Mouse (Mus musculus) ES-E14 (cell line): ENCODE data around the gene Gm20671. TPM values are rescaled to one million over a fixed set of nuclear protein-coding genes. Genes with fewer than 3 reads are reported as not detected.
A peak's percentile ranks its signal among the peaks of the same experiment; 100 is the strongest.

Experiments used
- DNase-seq: peaks from one replicate; pipeline ENCODE4 v3.0.0-alpha.2; 2013; ENCODE audit warnings: low read depth, low spot score
- H3K27ac ChIP-seq: 2 replicates; pipeline ENCODE4 v1.5.1; 2012; ENCODE audit warnings: low read depth, mild to moderate bottlenecking, low read length, moderate library complexity, mixed read lengths; ENCODE audit not compliant: poor library complexity, insufficient read depth, severe bottlenecking
- H3K36me3 ChIP-seq: 2 replicates; pipeline ENCODE4 v1.6.1; 2012; ENCODE audit warnings: mild to moderate bottlenecking, low read length, moderate library complexity, mixed read lengths; ENCODE audit not compliant: control insufficient read depth, poor library complexity, insufficient read depth, severe bottlenecking
- H3K4me1 ChIP-seq, 2 experiments: fragments of 150-350 bp in 1 of 2; sonication (generic) in 1 of 2; 2 replicates each; pipeline ENCODE4 v1.6.1; 2012; ENCODE audit warnings: low read length in 2 of 2, mild to moderate bottlenecking in 1 of 2, mixed read lengths in 1 of 2; ENCODE audit not compliant: control insufficient read depth in 2 of 2, insufficient read depth in 2 of 2, poor library complexity in 1 of 2
- H3K4me3 ChIP-seq, 2 experiments: fragments of 150-350 bp in 1 of 2; sonication (generic) in 1 of 2; 2 replicates each; pipeline ENCODE4 v1.5.1; 2012; ENCODE audit warnings: low read length in 2 of 2, low read depth in 1 of 2, mild to moderate bottlenecking in 1 of 2, mixed read lengths in 1 of 2; ENCODE audit not compliant: insufficient read depth in 1 of 2, poor library complexity in 1 of 2, severe bottlenecking in 1 of 2
- H3K9ac ChIP-seq: 2 replicates; pipeline ENCODE4 v1.6.1; 2012; ENCODE audit warnings: low read depth, mild to moderate bottlenecking, low read length, mixed read lengths; ENCODE audit not compliant: poor library complexity, insufficient read depth, severe bottlenecking
- H3K9me3 ChIP-seq: fragments of 150-350 bp; sonication (generic); 2 replicates; pipeline ENCODE4 v1.6.1; 2012; ENCODE audit warnings: low read depth, mild to moderate bottlenecking, low read length; ENCODE audit not compliant: control insufficient read depth, insufficient read depth
- HCFC1 ChIP-seq: IDR thresholded peaks from 2 replicates; pipeline ENCODE4 v1.6.1; 2012; ENCODE audit warnings: low read length, inconsistent platforms, borderline replicate concordance; ENCODE audit not compliant: insufficient read depth
- MAFK ChIP-seq: IDR thresholded peaks from 2 replicates; pipeline ENCODE4 v1.6.1; 2014; ENCODE audit warnings: mild to moderate bottlenecking, low read depth, low read length, inconsistent platforms; ENCODE audit not compliant: insufficient read depth
- ZNF384 ChIP-seq: IDR thresholded peaks from 2 replicates; pipeline ENCODE4 v1.6.1; 2012; ENCODE audit warnings: low read depth, low read length, inconsistent platforms
- in situ Hi-C, 2 experiments: fragments of 600-800 bp; cut with MboI; formaldehyde crosslinking; loops; one replicate each; pipeline ENCODE4 v1.15.1; 2025; ENCODE audit warnings: low sequenced_read_pairs in 2 of 2, inconsistent platforms in 1 of 2; ENCODE audit not compliant: unreplicated experiment in 2 of 2
- total RNA-seq: library from RNA; depleted of rRNA; stranded (reverse); fragments of 300-350 nt; gene quantifications from 2 replicates; pipeline ENCODE4 v1.2.3, GENCODE M21; 2012; rRNA removed

The Gm20671 gene
- total RNA-seq, 1 experiment, result not detected

GRCm38 (mm10) chr5:32693411-32693810 is 133.5 kb downstream of the Gm20671 start:
- H3K9ac ChIP-seq, result no peak overlapping the region
- in situ Hi-C loops, result no loop called here
- H3K27ac ChIP-seq, result no peak overlapping the region
- no peaks in the 10 kb centered on the region for H3K9me3 ChIP-seq
- H3K4me1 ChIP-seq, result no peaks in the 10 kb centered on the region
- no peak overlapping the region for H3K4me3 ChIP-seq
- DNase-seq, result no peak
- TF ChIP-seq ZNF384 (no peak), MAFK (peak; percentile 62; the same call in 1 of the 2 replicates), HCFC1 (no peak)
- no peaks in the 10 kb centered on the region for H3K36me3 ChIP-seq

Other genes starting within 250 kb of the Gm20671 start
- gene Yes1, start 215.9 kb downstream of the Gm20671 start, total RNA-seq, result 84.7 and 91.3 TPM in 2 replicates
- gene Pisd, start 41.5 kb downstream of the Gm20671 start, total RNA-seq, result 75.4 and 87.5 TPM in 2 replicates
- gene Prr14l, start 27.1 kb upstream of the Gm20671 start, total RNA-seq, result 21.9 and 23.1 TPM in 2 replicates
- gene Depdc5, start 36.6 kb upstream of the Gm20671 start, total RNA-seq, result 27.2 and 27.5 TPM in 2 replicates
- gene Ywhah, start 191.7 kb upstream of the Gm20671 start, total RNA-seq, result 59.4 and 99.0 TPM in 2 replicates